Mouse (Mus musculus) macrophage (primary cell): ENCODE data around the gene Rnf44. TPM values are rescaled to one million over a fixed set of nuclear protein-coding genes. Genes with fewer than 3 reads are reported as not detected.

Experiments
- H3K27ac ChIP-seq: fragments of 350-480 bp; formaldehyde crosslinking; 2 replicates; pipeline ENCODE4 v1.9.0; 2021
- H3K36me3 ChIP-seq: fragments of 350-480 bp; formaldehyde crosslinking; 2 replicates; pipeline ENCODE4 v1.9.0; 2021; ENCODE audit errors: inconsistent target
- H3K4me3 ChIP-seq: fragments of 350-480 bp; formaldehyde crosslinking; 2 replicates; pipeline ENCODE4 v1.9.0; 2021; ENCODE audit errors: inconsistent target
- H3K79me2 ChIP-seq: fragments of 350-480 bp; formaldehyde crosslinking; 2 replicates; pipeline ENCODE4 v1.9.0; 2021; ENCODE audit errors: inconsistent target
- WGBS: methylation state at CpG from one replicate; pipeline ENCODE4 v1.1.7; 2026; ENCODE audit warnings: inconsistent platforms; ENCODE audit not compliant: missing documents; 5-methylcytosine and 5-hydroxymethylcytosine counted together
- polyA plus RNA-seq: library from polyadenylated mRNA; stranded (reverse); fragments of 250-400 nt; gene quantifications from 3 replicates; pipeline ENCODE4 v1.2.4, GENCODE M21; 2018; ENCODE audit warnings: inconsistent platforms

Rnf44 gene
- polyA plus RNA-seq, 1 experiment from 2014 or later, result 71.1 TPM

DNA sequence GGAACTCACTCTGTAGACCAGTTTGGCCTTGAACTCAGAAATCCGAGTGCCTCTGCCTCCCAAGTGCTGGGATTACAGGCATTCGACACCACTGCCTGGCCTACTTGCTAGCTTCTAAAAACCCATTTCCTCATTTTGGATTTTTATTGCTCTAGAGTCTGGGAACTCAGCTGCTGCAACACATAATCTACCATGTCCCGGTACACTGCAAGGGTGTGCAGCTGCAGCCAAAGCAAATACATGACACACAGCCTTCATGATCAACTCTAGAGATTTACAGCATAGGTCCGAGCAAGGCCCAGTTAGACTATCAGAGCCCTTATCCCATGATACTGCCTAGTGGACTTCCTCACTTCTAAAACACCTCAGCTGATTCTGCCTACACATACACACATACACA is 15.4 kb downstream of the Rnf44 start:
- Histone ChIP-seq H3K27ac (no peak overlapping the region), H3K79me2 (peaks cover 2% of the 10 kb centered on the region; the same call in 1 of the 2 replicates), H3K4me3 (no peak overlapping the region), H3K36me3 (peaks cover 29% of the 10 kb centered on the region)
- WGBS, result 79% methylated on average over 4 of the region's 4 CpGs

- Histone ChIP-seq H3K79me2 (no peaks in the 10 kb centered on the region), H3K4me3 (no peak overlapping the region), H3K36me3 (peaks cover 9% of the 10 kb centered on the region), H3K27ac (no peak overlapping the region)
- 80% methylated on average over 11 of the region's 11 CpGs for WGBS
These were observed 17.7 kb downstream of the Rnf44 start for GRCm38 (mm10) chr13:54675895-54676590.

DNA sequence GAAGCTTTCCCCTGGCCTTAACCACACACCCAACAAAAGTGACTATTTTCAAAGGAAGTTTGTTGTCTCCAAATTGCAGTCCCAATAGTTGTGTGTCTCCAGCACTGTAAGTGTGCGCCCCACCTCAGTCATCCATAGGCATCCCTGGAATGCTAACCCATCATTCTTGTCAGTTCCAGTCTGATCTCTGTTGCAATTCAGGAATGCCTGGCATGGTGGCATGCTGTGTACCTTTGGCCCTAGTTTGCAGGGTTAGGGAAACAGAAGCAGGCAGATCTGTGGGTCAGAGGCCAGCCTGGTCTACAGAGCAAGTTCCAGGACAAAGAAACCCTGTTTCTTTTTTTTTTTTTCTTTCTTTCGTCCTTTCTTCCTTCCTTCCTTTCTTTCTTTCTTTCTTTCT is 23.2 kb downstream of the Rnf44 start:
- H3K4me3 ChIP-seq, result no peak overlapping the region
- 93% methylated on average over 1 of the region's 2 CpGs for WGBS
- no peaks in the 10 kb centered on the region for H3K79me2 ChIP-seq
- no peaks in the 10 kb centered on the region for H3K36me3 ChIP-seq
- no peak overlapping the region for H3K27ac ChIP-seq

DNA sequence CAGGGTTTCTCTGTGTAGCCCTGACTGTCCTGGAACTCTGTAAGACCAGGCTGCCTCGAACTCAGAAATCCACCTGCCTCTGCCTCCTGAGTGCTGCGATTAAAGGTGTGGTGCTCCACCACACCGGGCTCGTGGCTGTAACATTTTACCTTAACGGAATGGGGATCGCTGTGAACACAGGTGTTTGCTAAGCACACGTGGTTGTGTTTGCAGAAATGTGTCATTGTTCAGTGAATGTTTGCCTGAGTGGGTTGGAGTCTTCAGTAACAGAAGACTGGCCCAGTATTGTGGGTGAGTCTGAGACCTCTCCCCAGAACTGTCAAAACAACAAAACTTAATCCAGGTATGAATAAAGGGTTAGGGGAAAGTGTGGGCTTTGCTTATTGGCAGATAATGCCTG is 28.6 kb downstream of the Rnf44 start:
- no peak overlapping the region for H3K27ac ChIP-seq
- 97% methylated on average over 7 of the region's 7 CpGs for WGBS
- H3K79me2 ChIP-seq, result no peaks in the 10 kb centered on the region
- H3K36me3 ChIP-seq, result peaks cover 24% of the 10 kb centered on the region
- no peak overlapping the region for H3K4me3 ChIP-seq

- H3K27ac ChIP-seq, result no peak overlapping the region
- 93% methylated on average over 1 of the region's 1 CpGs for WGBS
- H3K4me3 ChIP-seq, result no peak overlapping the region
- H3K79me2 ChIP-seq, result no peaks in the 10 kb centered on the region
- peaks cover 30% of the 10 kb centered on the region for H3K36me3 ChIP-seq
These were observed 29.2 kb downstream of the Rnf44 start for GRCm38 (mm10) chr13:54664509-54664908.

DNA sequence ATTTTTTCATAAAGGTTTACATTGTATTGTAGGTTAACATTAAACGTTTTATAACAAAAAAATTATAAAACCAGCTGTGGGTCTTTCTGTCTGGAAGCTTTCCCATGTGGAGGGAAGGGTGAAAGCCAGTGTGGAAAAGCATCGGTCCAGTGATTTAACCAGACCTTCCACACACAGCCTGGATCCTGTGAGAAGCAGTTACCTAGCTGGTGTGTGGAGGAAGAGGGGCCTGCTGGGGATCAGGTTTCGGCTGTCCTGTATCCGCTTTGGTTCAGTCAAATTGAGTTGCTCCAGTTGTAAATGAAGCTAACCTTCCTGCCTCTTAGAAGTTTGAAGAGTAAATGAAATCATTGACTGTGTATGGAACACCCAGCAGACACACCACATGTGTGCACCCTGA is 29.7 kb downstream of the Rnf44 start:
- Histone ChIP-seq H3K36me3 (peaks cover 30% of the 10 kb centered on the region), H3K79me2 (no peaks in the 10 kb centered on the region), H3K27ac (no peak overlapping the region), H3K4me3 (no peak overlapping the region)
- WGBS, result 94% methylated on average over 3 of the region's 4 CpGs

GRCm38 (mm10) chr13:54661358-54661757 is 32.3 kb downstream of the Rnf44 start:
- H3K36me3 ChIP-seq, result peaks cover 47% of the 10 kb centered on the region
- H3K79me2 ChIP-seq, result no peaks in the 10 kb centered on the region
- WGBS, result 97% methylated on average over 12 of the region's 12 CpGs
- H3K4me3 ChIP-seq, result no peak overlapping the region
- H3K27ac ChIP-seq, result no peak overlapping the region

DNA sequence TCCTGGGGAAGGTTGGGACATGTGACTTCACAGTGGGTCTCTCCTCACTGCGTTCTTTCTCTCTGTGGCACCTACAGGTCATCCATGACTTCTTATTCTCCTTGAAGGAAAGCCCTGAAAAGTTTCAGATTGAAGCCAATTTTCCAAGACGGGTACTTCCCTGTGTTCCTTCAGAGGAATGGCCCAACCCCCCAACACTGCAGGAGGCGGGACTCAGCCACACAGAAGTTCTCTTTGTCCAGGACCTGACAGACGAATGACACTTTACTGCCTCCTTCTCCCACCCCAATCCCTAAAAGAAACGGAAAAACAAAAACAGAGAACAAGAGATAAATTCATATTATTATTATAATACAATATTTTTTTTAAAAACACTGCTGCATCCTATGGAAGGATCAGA is 32.8 kb downstream of the Rnf44 start:
- WGBS, result 89% methylated on average over 4 of the region's 5 CpGs
- no peaks in the 10 kb centered on the region for H3K79me2 ChIP-seq
- no peak overlapping the region for H3K4me3 ChIP-seq
- H3K36me3 ChIP-seq, result peaks cover 51% of the 10 kb centered on the region
- H3K27ac ChIP-seq, result no peak overlapping the region

- no peak overlapping the region for H3K27ac ChIP-seq
- WGBS, result 100% methylated on average over 3 of the region's 3 CpGs
- H3K4me3 ChIP-seq, result no peak overlapping the region
- H3K36me3 ChIP-seq, result peaks cover 89% of the 10 kb centered on the region
- no peaks in the 10 kb centered on the region; the same call in 1 of the 2 replicates for H3K79me2 ChIP-seq
These were observed 43.2 kb downstream of the Rnf44 start for GRCm38 (mm10) chr13:54650461-54650860.

DNA sequence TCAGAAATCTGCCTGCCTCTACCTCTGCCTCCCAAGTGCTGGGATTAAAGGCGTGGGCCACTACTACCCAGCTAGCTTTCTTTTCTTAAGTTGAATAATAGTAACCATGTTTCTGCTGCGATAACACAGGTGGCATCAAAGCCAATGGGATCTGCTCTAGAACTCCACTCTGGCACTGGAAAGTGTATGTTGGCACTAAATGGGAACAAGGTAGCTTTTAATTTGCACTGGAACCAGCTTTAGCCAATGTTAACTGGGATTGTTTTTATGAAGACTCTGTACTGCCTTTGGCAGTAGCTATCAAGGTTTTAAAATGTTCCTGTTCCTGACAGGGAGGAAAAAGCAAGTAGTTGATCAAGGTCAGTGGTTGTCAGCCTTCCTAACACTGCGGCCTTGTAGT is 58.7 kb downstream of the Rnf44 start:
- H3K4me3 ChIP-seq, result no peak overlapping the region
- H3K27ac ChIP-seq, result no peak overlapping the region
- H3K79me2 ChIP-seq, result peaks cover 66% of the 10 kb centered on the region; the same call in 1 of the 2 replicates
- peaks cover 13% of the 10 kb centered on the region for H3K36me3 ChIP-seq
- 94% methylated on average over 3 of the region's 3 CpGs for WGBS

DNA sequence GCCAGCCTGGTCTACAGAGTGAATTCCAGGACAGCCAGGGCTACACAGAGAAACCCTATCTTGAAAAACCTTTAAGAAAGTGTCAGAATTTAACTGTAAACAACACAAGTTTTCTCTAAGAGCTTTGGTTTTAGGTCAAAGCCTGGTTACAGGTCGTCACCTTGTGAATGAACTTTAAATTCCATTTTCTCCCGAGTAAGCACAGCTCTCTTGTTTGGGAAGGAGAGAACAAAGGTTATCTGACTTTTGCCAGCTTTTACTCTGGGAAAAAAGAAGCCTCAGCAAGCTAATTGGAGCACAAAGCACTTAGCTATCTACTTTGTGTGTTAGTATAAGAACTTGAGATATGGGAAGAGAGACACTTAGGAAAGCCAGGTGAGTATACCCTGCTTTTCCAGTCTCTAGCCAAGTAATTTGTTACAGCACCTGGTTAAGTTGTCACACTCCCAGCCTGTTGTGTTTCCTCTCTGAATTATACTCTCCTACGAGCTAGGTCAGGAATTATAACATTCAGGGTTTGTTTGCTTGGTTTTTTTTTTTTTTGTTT is 60.9 kb downstream of the Rnf44 start:
- Histone ChIP-seq H3K36me3 (no peaks in the 10 kb centered on the region; the same call in 1 of the 2 replicates), H3K27ac (no peak overlapping the region)

More for the DNA sequence above, 60.9 kb downstream of the Rnf44 start:
- 93% methylated on average over 3 of the region's 3 CpGs for WGBS
- Histone ChIP-seq H3K4me3 (no peak overlapping the region), H3K79me2 (peaks cover 88% of the 10 kb centered on the region)

Other genes starting within 250 kb of the Rnf44 start
- 12.0 to 20.4 TPM (median 17.5 TPM) in 3 replicates for gene Thoc3, start 225.1 kb downstream of the Rnf44 start, polyA plus RNA-seq
- 2.8 to 7.0 TPM (median 4.7 TPM) in 3 replicates for gene Simc1, start 190.1 kb downstream of the Rnf44 start, polyA plus RNA-seq
- gene 4833439L19Rik, start 128.5 kb downstream of the Rnf44 start, polyA plus RNA-seq, result 57.4 to 59.9 TPM (median 57.6 TPM) in 3 replicates
- 9.2 to 23.9 TPM (median 19.0 TPM) in 3 replicates for gene Arl10, start 118.9 kb downstream of the Rnf44 start, polyA plus RNA-seq
- 17.0 to 43.5 TPM (median 34.3 TPM) in 3 replicates for gene Nop16, start 103.8 kb downstream of the Rnf44 start, polyA plus RNA-seq
- 73.7 to 134 TPM (median 97.0 TPM) in 3 replicates for gene Higd2a, start 103.7 kb downstream of the Rnf44 start, polyA plus RNA-seq
- gene Cltb, start 82.6 kb downstream of the Rnf44 start, polyA plus RNA-seq, result 24.7 to 63.7 TPM (median 59.0 TPM) in 3 replicates
- 29.7 to 65.4 TPM (median 34.7 TPM) in 3 replicates for gene Faf2, start 72.1 kb downstream of the Rnf44 start, polyA plus RNA-seq
- gene Cdhr2, start 7.6 kb upstream of the Rnf44 start, polyA plus RNA-seq, result not detected in 3 replicates
- not detected in 3 replicates for gene Gprin1, start 56.0 kb upstream of the Rnf44 start, polyA plus RNA-seq
- gene Sncb, start 72.7 kb upstream of the Rnf44 start, polyA plus RNA-seq, result not detected in 3 replicates
- gene Eif4e1b, start 90.1 kb upstream of the Rnf44 start, polyA plus RNA-seq, result not detected in 3 replicates
- gene Tspan17, start 95.5 kb upstream of the Rnf44 start, polyA plus RNA-seq, result 17.2 to 33.2 TPM (median 27.1 TPM) in 3 replicates